Comparison of ENCODE assay signal across 8 mouse cellular contexts in genomic region chr2:147307488-147308386, GRCm38 (mm10). TPM values are rescaled to one million over a fixed set of nuclear protein-coding genes. Genes with fewer than 3 reads are reported as not detected.
DNase-seq lines count a peak whose midpoint lies in the region; ATAC-seq lines count a peak whose summit lies in the region.

No protein-coding gene starts in this region.

- H3K36me3 ChIP-seq in forebrain, embryonic 15.5 days: no peaks in the 10 kb centered on the region
- H3K36me3 ChIP-seq in hindbrain, embryonic 14.5 days (replicated peaks; ENCODE audit: control insufficient read depth, insufficient read depth): no peaks in the 10 kb centered on the region

- peaks cover 31% of the 10 kb centered on the region for H3K27me3 ChIP-seq in forebrain, embryonic 15.5 days
- peaks cover 37% of the 10 kb centered on the region for H3K27me3 ChIP-seq in hindbrain, embryonic 14.5 days (ENCODE audit: control insufficient read depth, insufficient read depth, low read length)

- H3K4me3 ChIP-seq in forebrain, embryonic 15.5 days: no peak overlapping the region
- H3K4me3 ChIP-seq in hindbrain, embryonic 14.5 days (replicated peaks; ENCODE audit: low read length): no peak overlapping the region

- no peak overlapping the region for H3K4me2 ChIP-seq in forebrain, embryonic 15.5 days (replicated peaks)
- no peak overlapping the region; the same call in 1 of the 2 replicates for H3K4me2 ChIP-seq in hindbrain, embryonic 14.5 days (replicated peaks)

- H3K27ac ChIP-seq in forebrain, embryonic 15.5 days (replicated peaks): no peak overlapping the region
- H3K27ac ChIP-seq in hindbrain, embryonic 14.5 days: no peak overlapping the region

- DNase-seq in CD4-positive, CD25-positive, alpha-beta regulatory T cell, adult 2 months (ENCODE audit: low read depth, low spot score): peak; percentile 56
- DNase-seq in cerebellum, adult 11-12 months: peak; percentile 34
- peak; percentile 89 for DNase-seq in hindbrain, embryonic 14.5 days (ENCODE audit: low spot score)
- peak; percentile 75 to 78 for DNase-seq in layer of hippocampus, postnatal 14 days (ENCODE audit: low spot score in 2 of 2)
- DNase-seq in lung, postnatal 36 days: peak; percentile 65
- peak; percentile 47 for DNase-seq in right cerebral cortex, postnatal 36 days (ENCODE audit: low spot score in 2 of 2)

- no peak overlapping the region for H3K9ac ChIP-seq in forebrain, embryonic 15.5 days (replicated peaks)
- no peak overlapping the region for H3K9ac ChIP-seq in hindbrain, embryonic 14.5 days

- no peak for ATAC-seq in CD4-positive, CD25-positive, alpha-beta regulatory T cell, adult 4 months
- ATAC-seq in forebrain, embryonic 15.5 days (replicated peaks): peak; percentile 95
- ATAC-seq in hindbrain, embryonic 14.5 days (ENCODE audit: low FRiP score): peak; percentile 92

- no peaks in the 10 kb centered on the region for H3K9me3 ChIP-seq in forebrain, embryonic 15.5 days
- no peaks in the 10 kb centered on the region for H3K9me3 ChIP-seq in hindbrain, embryonic 14.5 days (ENCODE audit: control insufficient read depth, low read length)

- WGBS in forebrain, embryonic 15.5 days: 13% methylated on average over 12 of the region's 12 CpGs
- 15% methylated on average over 12 of the region's 12 CpGs for WGBS in hindbrain, embryonic 14.5 days

- H3K4me1 ChIP-seq in forebrain, embryonic 15.5 days: no peaks in the 10 kb centered on the region
- no peaks in the 10 kb centered on the region for H3K4me1 ChIP-seq in hindbrain, embryonic 14.5 days (replicated peaks; ENCODE audit: control insufficient read depth, insufficient read depth, low read length)

RNA-seq across cellular contexts. Expression of gene Pax1, which starts 54.0 kb away (rescaled TPM):
- not detected for polyA plus RNA-seq in CD4-positive, CD25-positive, alpha-beta regulatory T cell, adult 4 months (2017; shearing (Covaris generic))
- not detected in 2 replicates for polyA plus RNA-seq in forebrain, embryonic 15.5 days (2015; fragmentation: Nextera tagmentation; extraction: Ambion mirVana)
- polyA plus RNA-seq in hindbrain, embryonic 14.5 days (2014; fragmentation: Nextera tagmentation; extraction: Ambion mirVana): not detected in 2 replicates
- under 1 TPM in 1 of 2 experiments, not detected in 1; 0.19 TPM for total RNA-seq in layer of hippocampus, postnatal 14 days (2021)

Comparison
In these comparisons a context has a peak if more than half of its experiments do, and no peak if none do; other contexts are left out.
1. DNase-seq: peak in every context shown above with its lines; median percentile 89 in hindbrain, embryonic 14.5 days; 76 in layer of hippocampus, postnatal 14 days; 65 in lung, postnatal 36 days; 56 in CD4-positive, CD25-positive, alpha-beta regulatory T cell, adult 2 months; 47 in right cerebral cortex, postnatal 36 days; 34 in cerebellum, adult 11-12 months.